Mouse (Mus musculus) ovary, adult 18-20 months (tissue): ENCODE measurements around the gene Cspg5.

Experiments used
- DNase-seq: peaks from one replicate; pipeline ENCODE4 v3.0.0; 2022; ENCODE audit warnings: low spot score, mixed read lengths

Cspg5 gene

GRCm38 (mm10) chr9:110243221-110243833 lies at the start of gene Cspg5:
Gene Cspg5, plus strand, starts transcription at chr9:110243783.
- no peak for DNase-seq

DNA sequence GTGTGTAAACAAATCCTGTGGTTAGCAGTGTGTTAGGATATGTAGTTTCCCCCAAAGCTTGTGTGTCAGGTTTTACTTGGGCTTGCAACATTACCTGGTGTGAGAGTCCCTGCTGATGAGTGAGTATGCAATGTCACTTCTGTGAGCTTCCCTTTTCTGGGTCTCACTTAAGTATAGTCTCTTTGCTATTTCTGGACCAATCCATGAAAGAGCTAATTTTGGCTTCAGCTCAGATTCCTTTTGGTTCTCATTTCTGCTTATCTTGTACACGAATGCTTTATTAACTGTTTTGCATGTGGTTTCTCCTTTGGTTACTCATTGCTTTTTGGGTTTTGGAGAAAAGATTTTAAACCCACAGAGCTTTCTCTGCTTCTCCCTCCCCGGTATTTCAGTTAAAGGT lies 43.7 kb upstream of the Cspg5 start:
- DNase-seq = no peak

GRCm38 (mm10) chr9:110205526-110206404 lies 37.8 kb upstream of the Cspg5 start:
- no peak for DNase-seq

DNA sequence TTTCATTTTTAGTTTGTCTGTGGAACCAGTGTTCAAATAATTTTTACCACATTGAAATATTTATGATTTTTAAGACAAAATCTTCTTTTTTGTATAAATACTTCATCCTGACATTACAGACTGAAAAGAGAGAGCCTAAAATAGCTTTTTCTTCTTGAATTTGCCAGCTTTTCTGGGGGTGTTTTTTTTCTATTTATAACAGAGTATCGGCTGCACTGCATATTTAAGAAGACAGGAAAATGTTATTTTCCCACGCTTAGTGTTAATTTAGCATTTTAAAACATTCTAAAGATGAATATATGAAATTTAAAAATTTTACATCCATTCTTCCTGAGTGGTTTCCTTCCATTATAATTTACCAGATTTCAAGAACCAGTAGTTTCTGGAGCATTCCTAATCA lies 37.1 kb upstream of the Cspg5 start:
- DNase-seq = no peak

- no peak for DNase-seq
These were observed 35.3 kb upstream of the Cspg5 start for GRCm38 (mm10) chr9:110208265-110208664.

DNA sequence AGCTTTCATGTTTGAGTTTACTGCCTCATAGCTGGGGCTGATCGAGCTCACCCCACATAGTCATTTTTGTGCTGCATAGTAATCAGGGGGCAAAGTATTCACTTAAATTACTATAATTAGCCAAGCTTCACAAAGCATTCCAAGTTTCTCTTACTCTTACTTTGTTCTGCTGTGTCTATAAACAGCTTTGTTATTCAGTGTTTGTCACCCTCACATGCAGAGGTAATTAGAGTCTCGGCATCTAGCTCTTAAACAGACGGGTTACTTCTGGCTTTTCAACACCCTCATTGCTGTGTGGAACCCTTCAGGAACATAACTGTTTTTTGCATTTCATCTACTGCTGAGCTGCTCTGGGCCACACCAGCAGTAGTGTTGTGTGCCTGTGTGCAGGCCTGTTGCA lies 34.6 kb upstream of the Cspg5 start:
- DNase-seq = no peak

DNA sequence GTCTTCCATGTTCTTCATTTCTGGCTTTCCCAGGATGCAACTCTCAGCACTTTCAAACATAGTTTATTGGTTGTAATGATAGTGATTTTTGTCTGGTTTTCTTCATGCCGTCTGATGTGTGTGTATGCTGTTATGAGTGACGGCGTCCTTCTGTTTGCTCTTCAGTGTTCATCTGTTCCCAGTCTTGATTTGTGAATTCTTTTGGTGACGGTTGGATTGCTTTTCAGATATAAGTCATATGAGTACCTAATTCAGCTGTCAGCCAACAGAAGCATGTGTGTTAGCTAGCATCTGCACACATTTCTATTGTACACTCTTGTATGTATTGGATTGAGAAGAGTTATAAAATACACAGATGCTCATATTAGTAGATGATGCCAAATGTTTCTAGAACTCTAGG lies 19.3 kb upstream of the Cspg5 start:
- no peak for DNase-seq

DNA sequence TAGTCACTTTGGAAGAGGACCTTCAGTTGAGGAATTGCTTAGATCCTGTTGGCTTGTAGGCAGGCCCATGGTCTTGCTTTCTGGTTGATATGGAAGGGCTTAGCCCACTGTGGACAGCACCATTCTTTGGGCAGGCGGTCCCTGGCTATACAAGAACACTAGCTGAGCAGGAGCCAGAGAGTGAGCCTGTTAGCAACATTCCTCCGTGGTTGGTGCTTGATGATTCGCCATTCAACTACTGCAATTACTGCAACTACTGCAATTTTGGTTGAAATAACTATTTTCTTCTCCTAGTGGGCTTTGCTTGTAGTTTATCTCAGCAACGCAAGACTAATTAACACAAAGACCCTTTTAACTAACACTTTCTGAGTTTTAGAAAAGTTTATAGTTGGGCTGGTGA lies 17.4 kb upstream of the Cspg5 start:
- DNase-seq = no peak

DNA sequence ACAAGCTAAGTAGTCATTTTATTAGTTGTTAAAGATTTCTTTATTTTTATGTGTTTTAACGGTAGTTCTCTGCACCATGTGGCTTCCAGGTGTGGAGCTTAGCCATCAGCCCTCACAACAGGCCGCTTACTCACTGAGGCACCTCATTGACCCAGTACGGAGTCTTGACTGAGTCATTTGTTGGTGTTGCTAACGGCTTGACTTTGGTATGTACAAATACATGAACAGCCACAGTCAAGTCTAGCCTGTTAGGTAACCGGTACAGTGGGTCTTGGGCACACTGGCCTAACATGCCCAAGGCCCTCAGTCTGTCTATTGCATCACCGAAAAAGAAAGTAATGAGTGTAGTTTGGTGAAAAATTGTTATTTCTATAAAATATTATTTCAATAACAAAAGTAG lies 14.9 kb upstream of the Cspg5 start:
- DNase-seq = no peak

DNA sequence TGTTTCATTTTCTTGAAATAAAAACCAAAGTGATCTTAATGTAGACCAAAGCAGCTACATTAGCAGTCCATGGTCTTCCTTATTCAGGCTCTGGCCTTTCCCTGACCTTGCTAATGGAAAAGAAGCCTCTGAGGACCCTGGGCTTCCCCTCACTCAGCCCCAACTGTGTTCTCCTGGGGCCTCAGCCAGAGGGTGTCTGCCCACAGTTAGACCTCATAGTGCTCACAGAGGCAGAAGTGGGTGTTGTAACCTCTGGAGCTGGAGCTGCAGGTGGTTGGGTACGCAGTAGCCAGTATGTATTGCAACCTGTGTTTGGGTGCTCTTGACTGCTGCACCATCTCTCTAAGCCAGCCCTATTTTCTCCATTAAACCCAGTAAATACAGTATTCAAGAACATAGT lies 14.5 kb upstream of the Cspg5 start:
- no peak for DNase-seq

DNA sequence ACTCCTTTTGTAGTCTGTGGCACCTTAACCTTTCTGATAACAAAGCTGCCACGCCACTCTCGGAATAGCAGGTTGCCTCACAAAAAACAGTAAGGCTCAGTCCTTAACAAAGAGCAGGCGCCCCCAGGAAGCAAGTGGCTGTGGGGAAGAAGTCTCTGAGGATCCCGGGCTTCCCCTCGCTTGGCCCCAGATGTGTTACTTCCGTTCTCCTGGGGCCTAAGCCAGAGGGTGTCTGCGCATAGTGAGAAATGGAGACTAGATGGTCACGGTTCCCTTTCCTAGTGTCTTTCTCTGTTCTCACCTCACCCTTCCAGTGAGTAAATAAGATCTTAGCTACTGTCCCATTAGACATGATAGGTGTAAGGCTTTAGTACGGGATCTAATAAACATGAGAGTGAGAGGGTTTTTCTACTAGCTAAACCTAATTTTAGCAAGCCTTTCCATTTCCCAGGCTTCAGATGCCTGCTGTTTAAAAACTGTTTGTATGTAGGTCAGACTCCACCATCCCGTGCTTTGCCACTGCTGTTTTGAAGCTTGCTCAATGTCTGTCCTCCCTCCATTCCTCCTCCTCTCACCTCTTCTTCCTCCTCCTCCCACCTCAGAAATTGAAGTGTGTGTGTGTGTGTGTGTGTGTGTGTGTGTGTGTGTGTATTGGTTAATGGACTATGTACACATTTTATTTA lies 13.9 kb upstream of the Cspg5 start:
- no peak for DNase-seq

- DNase-seq = no peak
These were observed 13.1 kb upstream of the Cspg5 start for GRCm38 (mm10) chr9:110230395-110231071.

- DNase-seq = no peak
These were observed 8.6 kb upstream of the Cspg5 start for GRCm38 (mm10) chr9:110234962-110235361.

GRCm38 (mm10) chr9:110244567-110244888 lies 945 bp downstream of the Cspg5 start:
- DNase-seq = no peak

GRCm38 (mm10) chr9:110244889-110245589 lies 1.5 kb downstream of the Cspg5 start:
- peak; percentile 16 for DNase-seq

DNA sequence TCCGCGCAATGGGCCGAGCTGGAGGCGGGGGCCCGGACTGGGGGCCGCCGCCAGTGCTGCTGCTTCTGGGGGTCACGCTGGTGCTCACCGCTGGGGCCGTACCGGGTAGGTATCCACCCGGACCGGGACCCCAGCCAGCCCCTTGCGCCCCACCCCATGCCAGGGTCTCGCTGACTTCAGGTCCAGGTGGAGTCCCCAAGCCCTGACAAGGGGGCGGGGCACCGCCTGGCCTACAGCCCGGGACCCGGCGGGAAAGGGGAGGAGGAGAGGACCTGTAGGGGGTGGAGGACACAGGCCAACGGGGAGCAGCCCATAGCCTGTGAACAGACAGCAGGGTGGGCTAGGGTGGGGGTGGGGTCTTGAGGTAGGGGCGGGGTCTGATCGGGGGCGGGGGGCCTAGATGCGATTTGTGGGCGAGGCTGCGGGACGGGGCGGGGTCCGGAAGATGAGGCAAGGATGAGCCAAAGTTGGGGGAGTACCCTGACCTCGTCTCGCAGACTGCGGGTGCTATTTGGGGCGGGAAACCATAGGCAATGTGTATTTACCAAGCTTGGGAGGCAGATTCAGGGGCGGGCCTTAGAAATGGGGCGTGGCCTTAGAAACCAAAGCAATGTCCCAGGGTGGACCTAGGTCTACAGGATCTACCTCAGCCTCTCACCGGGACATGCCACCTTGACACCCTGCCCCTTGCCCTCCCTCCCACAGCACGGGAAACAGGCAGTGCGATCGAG lies 2.2 kb downstream of the Cspg5 start:
- peak; percentile 24 for DNase-seq

GRCm38 (mm10) chr9:110246321-110246640 lies 2.7 kb downstream of the Cspg5 start:
- DNase-seq = no peak

GRCm38 (mm10) chr9:110247049-110247448 lies 3.5 kb downstream of the Cspg5 start:
- no peak for DNase-seq

DNA sequence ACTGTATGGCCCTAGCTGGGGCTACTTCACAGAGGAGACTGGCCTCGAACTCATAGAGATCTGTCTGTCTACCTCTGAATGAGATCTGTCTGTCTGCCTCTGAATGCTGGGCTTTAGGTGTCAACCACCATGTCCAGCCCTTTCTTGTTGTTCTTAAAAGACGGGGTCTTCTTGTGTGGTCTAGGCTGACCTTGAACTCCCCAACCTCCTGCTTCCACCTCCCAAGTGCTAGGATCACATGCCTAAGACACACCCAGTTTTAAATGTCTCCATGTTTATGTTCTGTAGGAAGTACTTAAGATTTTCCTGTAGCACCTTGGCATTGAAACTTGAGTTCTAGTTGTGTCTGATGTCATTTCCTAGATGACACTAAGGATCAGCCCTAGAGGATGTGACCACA lies 5.3 kb downstream of the Cspg5 start:
- DNase-seq = no peak

DNA sequence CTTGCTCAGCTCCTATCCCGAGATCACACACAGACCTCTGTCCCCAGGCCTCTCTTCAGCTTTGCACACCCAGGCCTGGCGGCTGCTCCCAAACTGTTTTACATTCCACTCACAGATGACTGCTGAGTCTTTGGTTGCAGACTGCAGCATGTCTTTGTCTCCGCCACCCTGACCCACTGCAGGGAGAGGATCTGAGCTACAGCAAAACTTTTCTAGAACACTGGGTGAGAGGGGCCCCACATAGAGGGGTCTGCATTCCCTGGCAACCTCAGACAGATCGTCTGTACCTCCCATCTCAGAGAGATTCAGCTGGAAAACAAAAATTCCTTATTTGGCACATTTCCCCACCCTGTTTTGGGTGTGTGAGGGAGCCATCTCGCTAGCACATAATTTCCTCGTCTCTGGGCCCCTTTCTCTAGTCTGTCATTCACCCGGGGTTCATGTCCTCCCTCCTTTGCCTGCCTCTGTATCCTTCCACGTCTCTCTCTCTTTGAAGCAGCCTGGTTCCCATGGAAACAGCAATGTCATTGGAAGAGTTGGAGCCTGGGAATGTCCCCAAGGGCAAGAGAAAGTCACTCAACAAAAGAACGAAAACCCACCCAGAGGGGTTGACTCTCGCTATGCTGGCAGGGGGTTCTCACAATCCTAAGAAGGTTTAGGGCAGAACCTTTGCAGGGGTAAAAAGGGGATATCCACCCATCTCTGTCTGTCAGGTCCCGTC lies 6.4 kb downstream of the Cspg5 start:
- no peak for DNase-seq

GRCm38 (mm10) chr9:110250776-110251175 lies 7.2 kb downstream of the Cspg5 start:
- no peak for DNase-seq
